Comparison of ENCODE assay signal across 9 mouse cellular contexts in the genomic region with DNA sequence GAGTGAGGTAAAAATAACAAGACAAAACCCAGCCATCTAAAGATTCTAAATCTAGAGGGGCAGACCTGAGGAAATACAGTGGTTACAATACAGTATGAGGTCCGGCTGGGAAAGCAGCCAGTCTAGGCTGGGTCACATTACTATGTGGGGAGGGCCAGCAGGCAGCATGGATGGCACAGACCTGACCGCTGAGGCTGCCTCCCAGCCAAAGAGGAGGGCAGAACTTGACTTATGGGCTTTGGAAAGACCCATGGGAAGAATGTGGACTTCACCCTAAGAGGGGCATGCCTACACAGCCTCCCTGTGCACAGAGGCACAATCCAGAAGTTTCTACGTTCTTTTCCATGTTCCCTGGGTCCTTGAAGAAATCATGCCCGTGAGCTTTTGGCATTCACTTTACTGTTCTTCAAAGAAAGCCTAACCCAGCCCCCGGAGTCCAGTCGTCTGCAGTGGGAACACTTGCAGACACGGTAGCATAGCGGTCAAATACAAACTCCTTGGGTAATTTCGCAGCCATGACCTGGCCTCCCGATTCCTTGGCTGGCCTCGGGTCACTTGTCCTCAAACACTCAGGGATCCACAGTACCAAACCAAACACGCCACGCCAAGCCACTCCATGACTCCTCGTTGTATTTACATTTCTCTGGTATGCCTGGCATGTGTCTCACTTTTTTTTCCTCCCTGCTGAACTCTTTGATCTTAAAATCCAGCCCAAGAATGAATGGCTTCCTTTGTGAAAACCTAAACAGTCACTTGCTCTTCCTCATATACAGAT.
DNase-seq lines count a peak whose midpoint lies in the region; ATAC-seq and TF ChIP-seq lines count a peak whose summit lies in the region.
"Had no signal": no experiment of that assay in that cellular context is flagged by ENCODE, and none has a peak within 500 bp of the region (broad histone marks: within the 10 kb centered on the region; RNA-seq: fewer than 3 reads in every experiment).

No protein-coding gene starts in this region.

- no peaks in the 10 kb centered on the region for H3K9me3 ChIP-seq in intestine, embryonic 14.5 days (ENCODE audit: control insufficient read depth, low read length)
- no peaks in the 10 kb centered on the region for H3K9me3 ChIP-seq in intestine, postnatal 0 days (ENCODE audit: control insufficient read depth)

- peak; percentile 41 to 59 for DNase-seq in adrenal gland, adult (ENCODE audit: inconsistent age in 2 of 2, low spot score in 1 of 2)
- DNase-seq in adrenal gland, postnatal 4 days (ENCODE audit: low spot score in 2 of 2), result no peak
- peak; percentile 59 for DNase-seq in intestine, embryonic 14.5 days (ENCODE audit: low spot score)
- peak; percentile 14 for DNase-seq in kidney, postnatal 14 days
- DNase-seq in lung, postnatal 36 days, result peak; percentile 86
- no peak for DNase-seq in cerebellum, postnatal 4 days (ENCODE audit: low spot score in 2 of 2)
- no peak for DNase-seq in layer of hippocampus, adult 11-12 months (ENCODE audit: low spot score)
- DNase-seq: midbrain, embryonic 14.5 days had no signal

- no peak overlapping the region for H3K27ac ChIP-seq in intestine, embryonic 14.5 days (ENCODE audit: low read depth)
- no peak overlapping the region for H3K27ac ChIP-seq in intestine, postnatal 0 days (ENCODE audit: low read depth, low read length)

- no peak overlapping the region for H3K9ac ChIP-seq in intestine, embryonic 14.5 days (ENCODE audit: low read length)
- no peak overlapping the region for H3K9ac ChIP-seq in intestine, postnatal 0 days (ENCODE audit: low read depth, low read length)

- ATAC-seq in intestine, embryonic 14.5 days (replicated peaks; ENCODE audit: low FRiP score, low TSS enrichment, low read depth), result no peak; the same call in 1 of the 2 replicates
- ATAC-seq in intestine, postnatal 0 days, result no peak

- no peaks in the 10 kb centered on the region for H3K27me3 ChIP-seq in intestine, embryonic 14.5 days (replicated peaks; ENCODE audit: control insufficient read depth, insufficient read depth, low read length)
- no peaks in the 10 kb centered on the region for H3K27me3 ChIP-seq in intestine, postnatal 0 days (replicated peaks; ENCODE audit: control insufficient read depth, insufficient read depth, low read length)

- peaks cover 19% of the 10 kb centered on the region for H3K4me1 ChIP-seq in intestine, embryonic 14.5 days (replicated peaks; ENCODE audit: control insufficient read depth, insufficient read depth, low read length)
- no peaks in the 10 kb centered on the region for H3K4me1 ChIP-seq in intestine, postnatal 0 days (replicated peaks; ENCODE audit: control insufficient read depth, insufficient read depth, low read length)

- no peak overlapping the region for H3K4me3 ChIP-seq in intestine, embryonic 14.5 days (ENCODE audit: low read depth, low read length)
- H3K4me3 ChIP-seq in intestine, postnatal 0 days (ENCODE audit: low read depth, low read length), result no peak overlapping the region

- WGBS in intestine, embryonic 14.5 days, result 19% methylated on average over 14 of the region's 14 CpGs
- WGBS in intestine, postnatal 0 days, result 27% methylated on average over 14 of the region's 14 CpGs

- no peak for TF ChIP-seq CTCF in intestine, postnatal 0 days (IDR thresholded peaks at IDR 0.05; ENCODE audit: low read depth)

- H3K36me3 ChIP-seq in intestine, embryonic 14.5 days (ENCODE audit: control insufficient read depth, insufficient read depth, low read length), result no peaks in the 10 kb centered on the region
- no peaks in the 10 kb centered on the region for H3K36me3 ChIP-seq in intestine, postnatal 0 days (ENCODE audit: control insufficient read depth, insufficient read depth)

- H3K4me2 ChIP-seq in intestine, embryonic 14.5 days (ENCODE audit: low read length), result no peak overlapping the region; the same call in 1 of the 2 replicates
- H3K4me2 ChIP-seq in intestine, postnatal 0 days (replicated peaks; ENCODE audit: low read depth), result no peak overlapping the region

Comparison
In these comparisons a context has a peak if more than half of its experiments do, and no peak if none do; other contexts are left out.
1. DNase-seq: peak in adrenal gland, adult (2 of 2), intestine, embryonic 14.5 days (single experiment), kidney, postnatal 14 days (single experiment) and lung, postnatal 36 days (single experiment); none in adrenal gland, postnatal 4 days (0 of 2), cerebellum, postnatal 4 days (0 of 2) and layer of hippocampus, adult 11-12 months (single experiment).